Mouse (Mus musculus) cerebellum, adult 11 months (tissue): ENCODE measurements around the gene Afmid.
"Not testable (repeated sequence)": the region's sequence is repeated elsewhere in the genome, so short reads cannot be mapped to it uniquely, and the experiment has no call there.

Experiments
- DNase-seq: peaks from one replicate; pipeline ENCODE4 v3.0.0; 2022

Afmid gene

DNA sequence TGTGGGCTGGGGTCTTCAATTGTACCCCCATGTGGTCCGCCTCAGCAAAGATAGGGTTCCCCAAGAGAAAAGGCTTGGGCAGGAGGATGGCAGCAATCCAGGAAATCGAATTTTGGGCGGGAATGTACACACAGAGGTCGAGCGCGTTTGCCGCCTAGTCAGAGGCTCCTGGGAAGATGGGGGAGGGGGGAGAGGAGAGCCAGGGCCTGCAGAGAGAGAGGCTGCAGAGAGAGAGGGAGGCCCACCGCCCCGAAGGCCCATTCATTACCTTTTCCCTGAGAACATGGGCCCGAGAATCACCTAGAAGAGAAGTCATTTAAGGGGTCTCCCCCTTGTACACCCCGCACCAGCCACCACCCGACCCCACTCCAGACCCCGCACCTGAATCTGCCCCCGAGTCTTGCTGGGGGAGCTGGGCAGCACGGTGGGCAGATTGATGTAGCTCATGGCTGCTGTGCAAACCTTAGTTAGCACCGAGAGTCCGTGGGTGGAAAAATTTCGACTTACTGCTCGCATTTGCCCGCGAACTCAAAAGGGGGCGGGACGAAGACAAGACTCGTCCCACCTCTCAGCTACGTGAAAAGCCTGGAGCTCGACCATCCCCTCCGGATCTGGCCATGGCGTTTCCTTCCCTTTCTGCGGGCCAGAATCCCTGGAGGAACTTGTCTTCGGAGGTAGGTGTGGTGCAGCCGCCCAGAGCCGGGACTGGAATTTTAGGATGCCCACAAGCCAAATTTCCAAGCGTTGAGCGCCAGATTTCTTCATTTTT is at the start of gene Afmid, which contains the start of gene Tk1:
TSS of gene Afmid (plus strand) at position 592 of the 769 bp plus-strand sequence.
TSS of gene Tk1 (minus strand) at position 760 of the 769 bp plus-strand sequence.
- DNase-seq, result no peak

DNA sequence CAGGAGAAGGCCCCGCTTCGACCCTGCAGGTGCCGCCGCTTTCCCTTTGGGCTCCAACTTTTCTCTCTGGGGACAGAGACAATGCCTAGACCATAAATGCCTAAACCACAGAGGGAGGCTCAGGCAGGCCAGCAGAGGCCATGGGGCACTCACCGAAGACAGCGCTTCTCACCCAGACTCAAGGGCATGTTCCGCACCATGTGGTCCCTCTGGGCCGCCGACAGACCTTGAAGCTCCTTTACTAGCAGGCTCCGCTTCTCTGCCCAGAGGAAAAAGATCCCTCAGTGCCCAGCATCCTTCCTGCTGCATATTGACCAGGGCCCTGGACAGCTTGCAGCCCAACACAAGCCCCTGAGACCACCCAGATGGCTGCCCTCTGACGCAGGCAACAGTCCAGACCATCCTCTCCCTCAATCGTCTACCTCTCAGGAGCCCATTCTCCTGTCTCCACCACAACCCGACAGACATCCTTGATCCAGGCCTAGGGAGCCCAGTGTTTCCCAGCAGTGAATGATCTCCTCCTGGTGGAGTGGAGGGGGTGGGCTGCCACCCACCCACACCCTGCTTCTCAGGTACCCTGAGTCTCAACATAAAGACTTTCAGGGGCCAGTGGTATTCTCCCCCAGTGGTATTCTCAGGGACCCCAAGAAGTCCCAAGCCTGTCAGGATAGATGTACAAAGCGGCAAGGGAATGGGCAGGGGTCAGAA is 49.5 kb upstream of the Afmid start:
- no peak for DNase-seq

DNA sequence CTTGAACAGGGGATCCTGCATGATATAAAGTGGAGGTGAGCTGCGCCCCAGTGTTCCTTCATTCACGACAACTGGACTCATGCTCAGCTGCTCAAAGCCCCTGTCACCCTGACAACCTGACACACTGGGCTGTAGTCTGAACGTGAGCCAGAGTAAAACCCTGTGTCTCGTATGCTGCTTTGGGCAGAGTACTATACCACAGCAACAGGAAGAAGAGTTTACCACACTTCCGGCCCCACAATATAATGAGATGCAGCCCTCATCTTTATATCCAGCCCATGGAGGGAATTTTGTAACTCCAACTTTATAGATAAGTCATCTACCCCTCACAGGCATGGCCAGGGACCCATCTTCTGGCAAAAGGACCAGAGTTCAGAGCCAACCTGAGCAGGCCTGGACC is 48.6 kb upstream of the Afmid start:
- DNase-seq, result no peak

DNA sequence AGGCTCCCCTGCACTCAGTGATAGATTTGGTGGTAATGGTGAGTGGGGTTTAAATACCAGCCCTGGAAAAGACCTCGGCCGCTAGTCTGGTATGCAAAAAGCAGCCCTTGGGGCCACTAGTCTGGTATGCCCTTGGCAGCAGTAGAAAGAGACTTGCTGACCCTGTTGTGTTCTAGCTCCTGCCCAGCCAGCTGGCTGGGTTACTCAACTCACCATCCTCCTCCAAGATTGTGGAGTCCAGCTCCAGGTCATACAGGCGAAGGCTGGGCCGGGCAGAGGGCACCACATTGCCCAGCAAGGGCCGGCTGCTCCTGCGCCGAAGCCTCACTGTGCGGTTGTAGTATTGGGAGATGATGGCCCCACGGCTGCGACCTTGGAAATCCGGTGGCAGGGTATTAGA is 47.7 kb upstream of the Afmid start:
- no peak for DNase-seq

DNA sequence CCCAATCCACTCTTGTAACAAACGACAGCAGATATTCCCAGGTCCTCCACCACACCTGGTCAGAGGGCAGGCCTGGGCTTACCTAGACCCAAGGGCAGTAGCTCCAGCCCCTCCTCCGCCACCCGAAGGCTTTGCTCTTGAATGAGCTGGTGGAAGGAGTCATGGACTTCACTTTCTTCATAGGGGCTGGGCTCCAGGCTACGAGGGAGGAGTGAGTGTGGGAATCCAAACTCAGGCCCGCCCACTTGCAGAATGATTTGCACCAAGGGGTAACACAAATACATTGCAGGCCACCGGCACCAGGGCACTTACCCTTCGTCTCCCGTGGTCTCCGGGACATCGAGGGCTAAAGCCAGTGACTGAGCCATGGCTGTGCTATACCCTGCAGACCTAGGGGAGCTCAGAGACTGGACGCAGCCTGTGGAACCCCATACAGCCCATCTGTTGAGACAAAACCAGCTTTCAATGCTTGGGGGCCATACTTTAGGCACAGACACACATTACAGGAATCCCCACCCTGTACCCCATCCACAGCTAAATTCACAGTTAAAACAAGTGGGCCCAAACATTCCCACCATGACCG is 46.8 kb upstream of the Afmid start:
- no peak for DNase-seq

DNA sequence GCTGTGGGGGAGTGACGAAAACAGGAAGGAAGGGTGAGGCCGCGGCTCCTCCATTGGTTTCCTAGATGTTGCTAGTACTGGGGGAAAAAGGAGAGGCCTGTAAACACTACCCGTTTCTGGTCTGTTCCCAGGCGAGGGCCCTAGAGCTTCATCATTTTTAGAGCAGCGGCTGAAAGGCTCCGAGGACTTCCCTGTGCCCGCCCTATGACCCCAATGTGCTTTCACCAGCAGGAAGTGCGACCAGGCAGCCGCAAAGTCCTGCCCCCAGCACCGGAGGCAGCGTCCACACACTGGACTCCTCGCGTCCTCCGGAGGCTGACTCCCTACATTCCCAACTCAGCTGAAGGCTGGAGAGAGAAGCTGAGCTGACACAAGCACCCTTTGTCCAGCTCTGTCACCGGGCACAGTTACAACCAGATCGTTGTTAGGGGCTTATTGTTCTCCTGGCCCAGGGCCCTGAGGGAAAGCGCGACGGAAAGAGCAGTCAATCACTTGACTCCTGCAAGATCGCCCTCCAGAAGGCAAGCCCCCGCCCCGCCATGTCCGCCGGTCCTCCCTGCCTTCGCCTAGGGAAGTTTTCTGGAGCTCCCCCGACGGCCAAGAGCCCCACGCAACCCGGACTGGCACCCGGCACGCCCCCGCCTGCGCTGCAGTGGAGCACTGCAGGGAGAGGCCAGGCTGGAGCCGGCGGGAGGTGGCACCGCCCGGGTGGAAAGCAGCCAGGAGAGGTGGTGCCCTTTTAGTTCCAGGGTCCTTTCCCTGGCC is 46.1 kb upstream of the Afmid start:
- DNase-seq, result no peak

DNA sequence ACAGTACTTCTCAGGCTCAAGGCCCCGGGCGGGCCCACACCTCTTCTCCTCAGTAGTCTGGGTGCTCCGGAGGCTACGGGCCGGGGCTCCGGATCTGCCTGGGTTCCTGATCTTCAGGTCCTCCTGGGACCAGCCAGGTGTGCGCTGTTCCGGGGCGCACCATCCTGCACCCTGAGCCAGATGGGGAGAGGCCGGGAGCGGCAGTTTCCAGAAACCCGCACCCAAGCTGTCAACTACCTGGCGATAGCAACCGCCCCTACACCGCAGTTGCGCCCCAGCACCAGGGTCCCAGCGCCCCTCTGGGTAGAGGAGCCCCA is 45.6 kb upstream of the Afmid start:
- no peak for DNase-seq

DNA sequence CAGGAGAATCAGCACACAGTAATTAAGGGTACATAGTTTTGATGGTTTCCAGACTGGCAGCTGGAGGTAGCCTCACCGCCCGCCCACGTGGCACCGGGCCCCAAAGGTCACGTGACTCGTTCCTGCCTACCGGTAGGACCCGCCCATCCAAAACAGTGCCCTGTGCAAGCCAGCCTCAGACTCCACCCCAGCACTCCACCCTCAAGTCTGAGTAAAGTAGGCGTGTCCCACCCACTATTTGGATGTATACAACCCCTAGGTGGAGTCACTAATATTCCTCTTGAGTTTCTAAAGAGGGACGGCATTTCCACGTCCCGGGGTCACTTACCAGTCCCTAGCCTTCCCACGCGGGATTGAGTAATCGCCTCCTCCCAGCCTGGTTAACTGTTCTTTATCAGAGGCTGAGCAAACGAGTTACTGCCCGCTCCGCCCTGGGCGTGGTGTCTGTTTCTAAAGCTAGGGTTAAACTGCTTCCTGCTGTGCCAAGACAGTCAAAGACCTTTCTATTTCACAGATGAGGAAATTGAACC is 45.1 kb upstream of the Afmid start:
- no peak for DNase-seq

DNA sequence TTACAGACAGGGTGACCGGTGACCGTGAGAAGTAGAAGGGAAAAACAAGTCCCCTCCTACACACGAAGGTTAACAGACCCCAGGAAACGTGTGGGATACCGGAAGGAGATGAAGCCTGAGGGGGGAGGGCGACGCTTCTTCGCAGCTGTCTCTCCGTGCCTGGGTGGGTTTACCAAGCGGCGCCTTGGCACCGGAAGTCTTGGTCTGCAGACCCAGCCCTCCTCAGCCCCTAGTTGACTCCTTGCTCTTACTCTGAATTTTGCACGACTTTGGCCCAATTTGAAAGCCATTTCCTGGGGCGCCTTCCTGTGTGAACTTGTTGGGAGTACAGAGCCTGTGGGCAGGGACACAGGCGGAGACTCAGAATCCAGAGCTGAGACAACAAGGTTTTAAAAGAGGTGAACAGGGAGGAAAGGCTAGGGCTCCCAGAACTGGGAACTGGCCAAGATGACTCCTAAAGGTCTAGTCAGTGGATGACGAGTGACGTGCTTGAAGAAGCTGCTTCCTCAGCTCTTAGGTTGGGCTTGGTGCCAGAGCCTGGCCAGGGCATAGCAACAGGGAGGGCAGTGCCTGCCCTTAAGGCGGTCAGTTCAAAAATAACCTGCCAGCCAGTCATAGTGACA is 44.4 kb upstream of the Afmid start:
- DNase-seq, result no peak

DNA sequence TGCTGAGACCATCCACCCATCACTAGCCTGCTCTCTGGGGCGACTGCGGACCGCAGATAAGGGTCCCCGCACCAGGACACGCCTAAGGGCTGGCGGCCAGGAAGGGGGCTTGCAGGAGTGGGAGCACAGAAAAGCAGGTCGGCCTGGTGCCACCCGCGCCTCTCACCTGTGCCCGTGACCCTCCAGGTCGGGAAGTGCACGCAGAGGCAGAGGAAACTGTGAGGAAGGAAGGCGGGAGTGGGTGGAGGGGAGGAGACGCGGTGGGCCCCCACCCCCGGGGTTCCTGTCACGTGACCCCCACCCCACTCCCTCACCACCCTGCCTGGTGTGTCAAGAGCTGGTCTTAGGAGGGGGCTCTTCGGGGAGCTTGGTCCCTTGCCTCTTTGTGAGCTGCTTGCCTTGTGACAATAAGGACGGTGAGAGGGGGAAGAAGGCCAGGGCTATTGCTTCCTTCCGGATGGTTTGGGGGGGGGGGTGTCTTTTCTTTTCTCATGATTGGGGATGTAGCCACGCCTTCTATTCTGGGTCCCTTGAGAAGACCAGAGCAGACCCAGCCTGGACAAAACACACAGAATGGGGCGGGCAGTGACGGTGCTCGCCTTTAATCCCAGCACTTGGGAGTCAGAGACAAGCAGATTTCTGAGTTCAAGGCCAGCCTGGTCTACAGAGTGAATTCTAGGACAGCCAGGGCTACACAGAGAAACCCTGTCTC is 43.6 kb upstream of the Afmid start, which contains the start of the genes Tmc8 and Tmc6:
TSS of gene Tmc8 (plus strand) at position 84 of the 712 bp plus-strand sequence.
TSS of gene Tmc6 (minus strand) at position 206 of the 712 bp plus-strand sequence.
- DNase-seq, result no peak

DNA sequence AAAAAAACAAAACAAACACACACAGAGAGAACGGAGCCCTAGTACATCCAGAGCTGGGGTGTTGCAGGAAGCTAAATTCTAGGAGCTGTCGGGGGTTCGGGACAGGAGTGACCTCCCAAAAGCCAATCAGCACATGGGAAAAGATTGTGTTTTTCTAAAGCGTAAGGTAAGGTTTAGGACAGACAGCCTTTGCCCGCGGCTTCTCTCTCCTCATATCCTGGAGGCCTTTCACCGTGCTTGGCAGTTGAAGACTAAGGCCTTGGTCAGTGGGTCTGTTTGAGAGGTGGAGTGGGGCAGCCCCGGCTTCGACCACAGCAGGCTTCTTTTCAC is 43.1 kb upstream of the Afmid start:
- DNase-seq, result no peak

DNA sequence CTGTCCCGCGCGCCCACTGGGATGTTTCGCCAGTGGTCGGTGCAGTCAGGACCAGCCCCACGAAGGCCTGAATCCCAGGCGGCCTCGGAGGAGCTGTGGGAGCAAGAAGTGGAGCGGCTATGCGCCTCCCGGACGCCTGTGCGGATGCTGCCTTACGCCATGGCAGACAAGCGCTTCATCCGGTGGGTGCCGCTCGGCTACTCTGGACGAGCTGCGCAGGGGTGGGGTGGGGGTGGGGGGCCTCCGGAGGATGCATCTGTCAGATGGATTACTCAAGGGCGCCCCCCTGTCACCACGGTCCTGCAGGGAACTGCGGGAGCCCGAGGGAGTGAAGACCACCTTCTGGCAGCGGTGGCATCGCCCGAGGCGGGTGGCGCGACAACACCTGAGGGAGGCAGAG is 42.6 kb upstream of the Afmid start:
- DNase-seq, result no peak

DNA sequence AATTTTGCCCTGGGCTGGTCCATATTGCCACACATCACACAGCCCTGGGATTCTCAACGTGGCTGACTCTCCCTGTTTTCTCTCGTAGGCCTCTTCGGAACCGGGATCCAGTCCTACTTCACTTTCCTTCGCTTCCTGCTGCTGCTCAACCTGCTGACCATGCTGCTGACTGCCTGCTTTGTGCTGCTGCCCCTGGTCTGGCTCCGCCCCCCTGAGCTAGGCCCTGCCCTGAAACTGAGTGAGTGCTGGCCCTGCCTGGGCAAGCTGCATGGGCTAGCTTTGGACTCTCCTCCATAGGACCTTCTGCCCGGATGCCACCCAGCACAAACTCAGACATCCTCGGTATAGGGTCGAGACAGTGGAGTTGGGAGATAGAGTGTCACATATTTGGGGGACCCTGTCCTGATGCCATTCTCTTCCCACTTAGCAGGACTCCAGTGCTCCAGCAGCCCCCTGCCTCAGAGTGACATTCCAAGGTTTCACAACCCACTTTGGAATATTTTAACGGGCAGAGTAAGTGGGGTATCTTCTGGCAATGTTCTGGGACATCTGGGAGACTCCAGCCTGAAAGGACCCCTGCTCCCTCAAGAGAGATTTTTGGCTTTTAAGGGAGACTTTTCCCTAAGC is 41.9 kb upstream of the Afmid start:
- DNase-seq, result no peak

DNA sequence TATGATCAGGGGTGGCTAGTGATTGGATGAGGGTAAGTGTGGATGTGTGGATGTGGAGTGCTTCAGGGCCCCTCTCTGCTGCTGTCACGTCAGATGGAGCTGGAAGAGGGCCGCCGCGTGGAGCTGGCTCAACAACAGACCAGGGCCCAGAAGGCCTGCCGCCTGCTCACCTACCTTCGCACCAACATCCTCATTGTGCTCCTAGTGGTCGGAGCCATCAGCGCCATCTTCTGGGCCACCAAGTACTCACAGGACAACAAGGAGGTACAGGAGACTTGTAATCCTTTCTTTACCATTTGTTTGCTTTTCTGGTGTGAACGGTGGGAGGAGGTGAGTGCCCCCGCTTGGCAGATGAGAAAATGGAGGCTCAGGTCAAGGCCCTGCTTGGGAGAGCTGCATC is 39.4 kb upstream of the Afmid start:
- DNase-seq, result peak; percentile 62

DNA sequence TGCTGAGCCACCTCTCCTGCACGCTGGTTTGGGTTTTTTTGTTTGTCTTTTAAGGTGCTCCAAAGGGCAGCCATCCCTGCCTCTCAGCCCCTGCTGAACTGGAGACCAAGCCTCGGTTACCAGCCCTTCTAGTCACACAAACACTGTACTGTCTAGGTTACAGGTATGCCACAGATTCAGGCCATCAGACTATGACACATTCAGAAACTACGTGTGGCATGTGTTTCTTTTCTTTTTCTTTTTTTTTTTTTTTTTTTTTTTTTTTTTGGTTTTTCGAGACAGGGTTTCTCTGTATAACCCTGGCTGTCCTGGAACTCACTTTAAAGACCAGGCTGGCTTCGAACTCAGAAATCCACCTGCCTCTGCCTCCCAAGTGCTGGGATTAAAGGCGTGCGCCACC is 37.2 kb upstream of the Afmid start:
- not testable (repeated sequence) for DNase-seq

DNA sequence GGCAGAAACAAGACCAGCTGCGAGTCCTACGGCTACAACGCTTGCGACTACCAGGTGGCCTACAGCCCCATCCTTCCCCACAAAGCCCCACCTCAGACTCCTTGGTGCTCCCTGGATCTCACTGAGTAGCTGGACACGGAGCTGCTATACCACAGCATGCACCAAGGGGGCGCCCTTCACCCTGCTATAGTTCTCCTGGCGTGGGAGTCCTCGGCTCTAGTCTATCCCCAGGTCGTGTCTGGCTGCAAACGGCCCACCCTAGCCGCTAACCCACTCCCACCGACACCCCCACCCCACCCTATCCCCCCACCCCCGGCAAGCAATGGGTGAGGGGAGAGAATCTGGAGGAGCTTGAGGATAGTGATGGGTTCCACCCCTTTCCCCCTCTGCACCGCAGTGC is 35.4 kb upstream of the Afmid start:
- DNase-seq, result no peak

DNA sequence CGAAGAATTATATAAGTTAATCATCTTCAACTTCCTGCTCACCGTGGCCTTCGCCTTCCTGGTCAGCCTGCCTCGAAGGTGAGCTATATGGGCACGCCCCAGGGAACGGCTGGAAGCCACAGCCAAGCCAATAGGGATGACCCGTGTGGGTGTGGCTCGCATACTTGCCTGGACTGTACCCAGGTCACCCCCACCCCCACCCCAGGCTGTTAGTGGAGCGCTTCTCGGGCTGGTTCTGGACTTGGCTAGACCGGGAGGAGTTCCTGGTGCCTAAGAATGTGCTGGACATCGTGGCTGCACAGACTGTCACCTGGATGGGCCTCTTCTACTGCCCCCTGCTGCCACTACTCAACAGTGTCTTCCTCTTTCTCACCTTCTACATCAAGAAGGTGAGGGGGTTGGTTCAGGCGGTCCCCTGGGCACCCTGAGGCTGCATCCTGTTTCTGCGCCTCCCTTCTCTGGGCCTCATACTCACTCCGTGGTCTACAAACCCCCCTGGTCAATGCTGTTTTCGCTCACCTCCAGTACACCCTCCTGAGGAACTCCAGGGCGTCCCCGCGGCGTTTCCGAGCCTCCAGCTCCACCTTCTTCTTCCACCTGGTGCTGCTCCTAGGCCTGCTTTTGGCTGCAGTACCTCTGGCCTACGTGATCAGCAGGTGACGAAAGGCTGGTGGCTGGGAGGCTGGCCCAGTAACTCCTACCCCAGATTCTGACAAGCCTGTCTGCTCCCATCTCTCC is 34.9 kb upstream of the Afmid start:
- no peak for DNase-seq

DNA sequence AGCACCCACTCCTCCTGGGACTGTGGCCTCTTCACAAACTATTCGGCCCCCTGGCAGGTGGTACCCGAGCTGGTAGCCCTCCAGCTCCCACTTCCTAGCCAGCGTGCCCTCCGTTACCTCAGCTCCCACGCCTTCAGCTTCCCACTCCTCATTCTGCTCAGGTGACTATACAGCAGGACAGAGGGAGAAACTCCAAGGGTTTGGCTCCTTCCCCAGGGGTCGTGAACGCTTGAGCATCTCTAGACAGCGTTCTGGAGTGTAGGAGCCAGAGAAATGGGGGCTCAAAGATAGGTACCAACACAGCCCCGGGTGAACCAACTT is 34.3 kb upstream of the Afmid start:
- no peak for DNase-seq

DNA sequence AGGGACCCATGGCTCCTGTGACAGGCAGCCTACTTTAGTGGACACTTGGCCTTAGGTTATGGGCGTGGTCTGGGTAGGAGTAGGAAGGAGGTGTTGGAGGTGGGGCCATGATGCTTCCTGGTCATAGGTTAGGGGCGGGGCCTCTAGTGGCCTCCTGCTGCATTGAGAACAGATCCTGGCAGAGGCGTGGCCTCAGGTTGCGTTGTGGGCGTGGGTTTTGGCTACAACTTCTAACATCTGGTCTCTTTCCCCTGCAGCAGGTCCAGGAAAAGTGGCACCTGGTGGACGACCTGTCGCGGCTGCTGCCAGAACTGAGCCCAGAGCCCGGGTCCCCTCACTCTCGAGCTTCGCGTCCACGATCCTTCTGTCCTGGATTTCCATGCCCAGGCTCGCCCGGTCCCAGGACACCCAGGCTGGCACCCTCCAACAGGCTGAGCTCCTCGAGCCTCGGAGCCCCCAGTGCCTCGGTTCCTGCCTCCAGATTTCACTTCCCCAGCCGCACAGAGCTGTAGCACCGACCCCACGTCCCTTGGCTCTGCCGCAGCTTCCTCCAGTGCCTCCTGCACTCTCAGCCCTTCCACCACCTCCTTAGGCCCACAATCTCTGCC is 33.3 kb upstream of the Afmid start:
- DNase-seq, result no peak

DNA sequence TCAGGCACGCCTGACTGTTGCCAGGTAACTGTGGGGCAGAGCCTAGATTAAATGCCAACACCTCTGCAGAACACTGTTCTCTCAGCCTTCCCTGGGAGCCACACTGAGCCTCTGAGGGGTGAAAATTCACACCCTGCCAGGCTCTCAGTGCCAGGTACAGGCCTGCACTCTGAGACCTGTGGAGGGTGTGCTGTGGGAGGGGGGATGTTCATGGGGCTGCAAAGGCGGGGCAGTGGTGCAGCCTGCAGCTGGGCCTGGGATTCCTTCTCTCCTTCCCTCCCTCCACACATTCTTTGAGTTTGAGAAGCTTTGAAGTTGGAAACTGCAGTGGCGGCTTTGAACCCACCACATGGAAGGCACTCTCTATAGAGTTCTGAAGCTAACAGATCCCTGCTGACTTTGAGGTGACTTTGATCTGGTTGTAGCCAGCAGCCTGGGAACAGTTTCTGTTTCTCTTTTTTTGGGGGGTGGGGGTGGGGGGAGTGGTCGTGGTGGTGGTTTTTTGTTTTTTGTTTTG is 31.6 kb upstream of the Afmid start:
- DNase-seq, result no peak
